Mouse (Mus musculus): ENCODE data around the gene Cyld.

- TF ChIP-seq CTCF (IDR thresholded peaks at IDR 0.05; ENCODE audit: insufficient read depth, low read depth, low read length) = no peak
- no peak for TF ChIP-seq POLR2A (IDR thresholded peaks at IDR 0.05; ENCODE audit: insufficient read depth, low read depth, low read length)
Measured at GRCm38 (mm10) chr8:88792691-88793323, 96.0 kb downstream of the Cyld start.

Data from olfactory bulb, adult 2 months (tissue).